11 mouse cellular contexts compared by ENCODE assay signal in genomic region chr5:21544821-21545220, GRCm38 (mm10). TPM values are rescaled to one million over a fixed set of nuclear protein-coding genes. Genes with fewer than 3 reads are reported as not detected.
DNase-seq lines count a peak whose midpoint lies in the region; ATAC-seq and TF ChIP-seq lines count a peak whose summit lies in the region.
"Had no signal": no experiment of that assay in that cellular context is flagged by ENCODE, and none has a peak within 500 bp of the region (broad histone marks: within the 10 kb centered on the region; RNA-seq: fewer than 3 reads in every experiment).

No protein-coding gene starts in this region.

- peak; percentile 46; the same call in 1 of the 2 replicates for TF ChIP-seq POLR2A in embryonic fibroblast, embryonic 13.5 days (IDR thresholded peaks at IDR 0.05; ENCODE audit: low read depth, low read length)

- peaks cover 17% of the 10 kb centered on the region; the same call in 1 of the 2 replicates for H3K4me1 ChIP-seq in lung, embryonic 15.5 days
- peaks cover 10% of the 10 kb centered on the region; the same call in 1 of the 2 replicates for H3K4me1 ChIP-seq in embryonic fibroblast, embryonic 13.5 days (ENCODE audit: control insufficient read depth, insufficient read depth, low read length)
- H3K4me1 ChIP-seq in heart, postnatal 0 days (ENCODE audit: control insufficient read depth, insufficient read depth): 0 out of 2 replicates have a peak, but pooled peaks cover 3% of the 10 kb centered on the region
- peaks cover 5% of the 10 kb centered on the region; the same call in 1 of the 2 replicates for H3K4me1 ChIP-seq in forebrain, embryonic 13.5 days

- no peak for DNase-seq in lung, adult 18-20 months
- DNase-seq in heart, postnatal 0 days (ENCODE audit: low spot score): no peak
- DNase-seq in mesoderm, embryonic 11.5 days (ENCODE audit: low read depth, low spot score): peak; percentile 31
- no peak for DNase-seq in urinary bladder, postnatal 10 days (ENCODE audit: low spot score)
- DNase-seq in thymus, postnatal 36 days: no peak
- DNase-seq: adrenal gland, postnatal 36 days; cerebellum, postnatal 14 days had no signal

- peak overlapping the region; percentile 38 for H3K4me3 ChIP-seq in lung, embryonic 15.5 days
- peak overlapping the region; percentile 96 for H3K4me3 ChIP-seq in embryonic fibroblast, embryonic 13.5 days (ENCODE audit: insufficient read depth, low read length)
- peak overlapping the region; percentile 39; the same call in 1 of the 2 replicates for H3K4me3 ChIP-seq in heart, postnatal 0 days (ENCODE audit: low read depth, low read length)
- no peak overlapping the region for H3K4me3 ChIP-seq in forebrain, embryonic 13.5 days

- no peaks in the 10 kb centered on the region for H3K9me3 ChIP-seq in lung, embryonic 15.5 days
- H3K9me3 ChIP-seq in heart, postnatal 0 days (replicated peaks; ENCODE audit: control insufficient read depth, low read length): no peaks in the 10 kb centered on the region
- no peaks in the 10 kb centered on the region for H3K9me3 ChIP-seq in forebrain, embryonic 13.5 days (replicated peaks)

- 0 out of 2 replicates have a peak overlapping the region, but pooled peaks have one; percentile 22 for H3K9ac ChIP-seq in lung, embryonic 15.5 days
- no peak overlapping the region for H3K9ac ChIP-seq in heart, postnatal 0 days (replicated peaks; ENCODE audit: low read depth, low read length)
- no peak overlapping the region for H3K9ac ChIP-seq in forebrain, embryonic 13.5 days

- no peak for TF ChIP-seq EP300 in heart, postnatal 0 days (IDR thresholded peaks at IDR 0.05; ENCODE audit: low read depth)

- 28% methylated on average over 3 of the region's 3 CpGs for WGBS in lung, embryonic 15.5 days
- WGBS in heart, postnatal 0 days: 73% methylated on average over 3 of the region's 3 CpGs
- 81% methylated on average over 3 of the region's 3 CpGs for WGBS in forebrain, embryonic 13.5 days

- no peaks in the 10 kb centered on the region for H3K27me3 ChIP-seq in lung, embryonic 15.5 days
- H3K27me3 ChIP-seq in heart, postnatal 0 days (ENCODE audit: control insufficient read depth, insufficient read depth, low read length): 0 out of 2 replicates have a peak, but pooled peaks cover 4% of the 10 kb centered on the region
- H3K27me3 ChIP-seq in forebrain, embryonic 13.5 days: no peaks in the 10 kb centered on the region

- no peaks in the 10 kb centered on the region for H3K36me3 ChIP-seq in lung, embryonic 15.5 days
- H3K36me3 ChIP-seq in heart, postnatal 0 days (replicated peaks; ENCODE audit: control insufficient read depth, insufficient read depth, low read length): no peaks in the 10 kb centered on the region
- no peaks in the 10 kb centered on the region for H3K36me3 ChIP-seq in forebrain, embryonic 13.5 days (ENCODE audit: poor library complexity, severe bottlenecking)

- H3K4me2 ChIP-seq in lung, embryonic 15.5 days: peak overlapping the region; percentile 51
- peak overlapping the region; percentile 48 for H3K4me2 ChIP-seq in heart, postnatal 0 days (ENCODE audit: low read depth, low read length)
- H3K4me2 ChIP-seq in forebrain, embryonic 13.5 days: no peak overlapping the region

- peak overlapping the region; percentile 96 for H3K27ac ChIP-seq in lung, embryonic 15.5 days
- peak overlapping the region; percentile 84 for H3K27ac ChIP-seq in embryonic fibroblast, embryonic 13.5 days (ENCODE audit: insufficient read depth, low read length)
- 0 out of 2 replicates have a peak overlapping the region, but pooled peaks have one; percentile 7 for H3K27ac ChIP-seq in heart, postnatal 0 days (ENCODE audit: low read depth)
- H3K27ac ChIP-seq in forebrain, embryonic 13.5 days: no peak overlapping the region

- TF ChIP-seq CTCF in embryonic fibroblast, embryonic 13.5 days (IDR thresholded peaks at IDR 0.05; ENCODE audit: borderline replicate concordance, insufficient read depth, low read length): no peak
- no peak for TF ChIP-seq CTCF in heart, postnatal 0 days (IDR thresholded peaks at IDR 0.05; ENCODE audit: low read depth)

- peak; percentile 47; the same call in 1 of the 2 replicates for ATAC-seq in lung, embryonic 15.5 days (ENCODE audit: borderline replicate concordance, extremely low read depth, low FRiP score, low TSS enrichment)
- no peak for ATAC-seq in heart, postnatal 0 days (ENCODE audit: insufficient read depth, low read depth)
- ATAC-seq in forebrain, embryonic 13.5 days: no peak

RNA-seq across cellular contexts. Expression of gene Lrrc17, which starts 1.5 kb away (rescaled TPM):
- polyA plus RNA-seq in lung, embryonic 15.5 days (2015; fragmentation: Nextera tagmentation; extraction: Ambion mirVana): 54.0 and 55.0 TPM in 2 replicates
- polyA plus RNA-seq in embryonic fibroblast, embryonic 13.5 days (2011; ENCODE audit: insufficient read length, low read depth, missing spikeins): 187 and 323 TPM in 2 replicates
- total RNA-seq in heart, postnatal 0 days (2014; rRNA removed; ENCODE audit: low replicate concordance): 17.5 and 23.1 TPM in 2 replicates
- 12.3 and 13.4 TPM in 2 replicates for polyA plus RNA-seq in heart, postnatal 0 days (2015; fragmentation: Nextera tagmentation; extraction: Ambion mirVana)
- polyA plus RNA-seq in forebrain, embryonic 13.5 days (2015; fragmentation: Nextera tagmentation; extraction: Ambion mirVana): 3.9 TPM in 2 replicates
- total RNA-seq: neutrophil, adult 5-6 weeks had no signal
